Mouse (Mus musculus) kidney, adult 18-20 months (tissue): ENCODE data around the gene Susd3.
A peak's percentile ranks its signal among the peaks of the same experiment; 100 is the strongest.

Source experiments
- DNase-seq: peaks from one replicate; pipeline ENCODE4 v3.0.0; 2021

The Susd3 gene

DNA sequence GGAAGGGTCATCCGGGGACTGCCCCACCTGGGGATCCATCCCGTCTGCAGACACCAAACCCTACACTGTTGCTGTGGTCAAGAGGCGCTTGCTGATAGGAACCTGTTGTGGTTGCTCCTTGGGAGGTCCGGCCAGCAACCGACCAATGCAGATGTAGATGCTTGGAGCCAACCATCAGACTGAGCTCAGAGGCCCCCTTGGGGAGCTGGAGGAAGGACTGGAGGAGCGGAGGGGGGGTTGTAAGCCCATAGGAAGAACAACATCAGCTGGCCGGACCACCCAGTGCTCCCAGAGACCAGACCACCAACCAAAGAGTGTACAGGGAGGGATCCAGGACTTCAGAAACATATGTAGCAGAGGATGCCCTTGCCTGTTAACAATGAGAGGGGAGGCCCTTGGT, 39.2 kb downstream of the Susd3 start:
- DNase-seq, result no peak

DNA sequence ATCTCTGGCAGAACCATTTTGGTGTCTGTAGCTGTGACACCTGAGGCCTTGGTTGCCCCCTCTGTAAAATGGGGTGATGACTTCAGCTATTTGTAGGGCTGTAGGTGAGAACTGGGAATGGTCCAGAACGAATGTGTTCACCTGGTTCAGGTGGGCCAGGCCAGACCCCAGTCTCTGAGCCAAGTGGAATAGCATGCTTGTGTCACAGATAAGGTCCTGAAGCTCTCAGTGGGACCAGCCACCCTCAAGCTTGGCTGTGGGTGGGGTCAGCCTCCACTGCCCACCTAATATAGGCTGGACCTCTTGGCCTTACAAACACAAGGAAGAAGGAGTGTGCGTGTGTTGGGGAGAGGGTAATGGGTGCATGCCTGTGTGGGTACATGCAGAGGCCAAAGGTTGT, 42.2 kb downstream of the Susd3 start:
- DNase-seq, result no peak

DNA sequence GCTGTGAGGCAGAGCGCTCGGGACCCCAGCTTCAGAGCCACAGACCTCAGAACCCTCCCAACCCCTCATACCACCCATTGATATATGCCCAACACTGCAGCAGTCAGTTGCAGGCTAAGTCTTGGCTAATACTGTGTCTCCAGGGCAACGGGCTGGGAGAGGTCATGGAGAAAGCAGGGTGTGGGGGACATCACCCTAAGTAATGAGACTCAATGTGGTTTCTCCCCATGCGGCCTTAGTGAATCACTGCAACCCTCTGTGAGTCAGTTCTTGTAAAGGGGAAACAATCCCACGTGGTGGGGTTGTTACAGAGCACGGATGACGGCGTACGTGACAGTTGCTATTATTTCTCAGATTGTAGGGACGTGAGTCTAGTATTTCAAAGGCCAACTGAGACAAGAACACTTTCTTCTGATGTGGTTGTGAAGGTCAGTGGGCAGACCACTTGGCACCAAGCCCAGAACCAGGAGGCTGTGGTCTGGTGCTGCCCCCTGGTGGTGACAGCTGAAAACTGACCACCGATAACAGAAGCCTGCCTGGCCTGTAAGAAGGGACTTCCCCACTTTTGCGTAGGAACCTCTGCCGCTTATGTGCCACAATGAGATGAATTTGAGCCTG, 43.0 kb downstream of the Susd3 start:
- peak; percentile 88 for DNase-seq

DNA sequence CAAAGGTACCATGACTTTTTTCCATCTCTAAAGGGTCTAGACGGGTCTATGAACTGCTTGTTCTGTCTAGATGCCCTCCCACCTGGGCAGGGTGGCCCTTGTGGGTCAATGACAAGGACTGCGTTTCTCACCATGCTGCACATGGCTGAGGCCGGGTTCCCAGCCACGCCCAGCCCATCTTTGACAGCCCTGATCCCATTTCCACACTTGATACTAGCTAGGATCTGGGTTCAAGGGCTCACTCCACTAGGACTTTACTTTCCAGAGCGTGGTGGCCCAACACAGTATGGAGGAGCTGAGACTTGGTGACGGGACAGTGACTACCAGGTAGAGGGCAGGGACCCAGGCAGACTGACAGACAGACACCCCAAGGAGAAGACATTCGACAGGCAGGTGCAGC, 46.0 kb downstream of the Susd3 start:
- DNase-seq, result no peak

DNA sequence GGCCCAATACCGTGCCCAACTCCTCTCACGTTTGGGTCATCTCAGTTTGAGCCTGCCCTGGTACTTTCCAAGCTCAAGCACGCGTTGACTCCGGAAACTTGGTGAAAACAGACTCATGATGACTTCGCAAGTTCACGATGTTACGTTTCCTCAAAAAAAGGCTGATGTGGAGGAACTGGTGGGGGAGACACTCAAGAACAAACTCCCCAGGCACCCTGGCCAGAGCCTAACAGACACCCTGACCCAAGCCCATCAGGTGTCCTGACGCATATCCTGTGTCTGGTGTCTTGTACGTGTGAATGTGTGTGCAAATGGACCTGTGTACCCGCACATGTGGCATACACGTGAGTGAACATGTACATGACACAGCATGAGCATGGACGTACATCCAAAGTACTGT, 47.8 kb downstream of the Susd3 start:
- no peak for DNase-seq

DNA sequence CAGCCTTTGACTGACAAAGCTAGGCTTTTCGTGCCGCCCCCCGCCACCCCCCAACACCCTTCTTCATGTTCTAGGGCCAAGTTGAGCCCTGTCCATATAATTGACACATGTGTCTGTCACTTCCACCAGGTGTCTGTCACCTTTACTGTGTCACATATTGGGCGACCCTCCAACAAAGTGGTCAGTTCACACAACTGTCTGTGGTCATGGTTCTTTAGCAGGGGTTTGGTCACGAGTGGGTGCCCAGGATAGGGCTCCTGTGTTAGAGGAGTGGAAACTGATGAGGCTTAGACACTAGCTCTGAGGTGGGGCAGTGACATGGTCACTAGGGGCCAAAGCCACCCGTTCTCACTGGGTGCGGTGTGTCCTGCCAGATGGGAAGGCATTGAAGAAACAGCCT, 48.6 kb downstream of the Susd3 start:
- no peak for DNase-seq

DNA sequence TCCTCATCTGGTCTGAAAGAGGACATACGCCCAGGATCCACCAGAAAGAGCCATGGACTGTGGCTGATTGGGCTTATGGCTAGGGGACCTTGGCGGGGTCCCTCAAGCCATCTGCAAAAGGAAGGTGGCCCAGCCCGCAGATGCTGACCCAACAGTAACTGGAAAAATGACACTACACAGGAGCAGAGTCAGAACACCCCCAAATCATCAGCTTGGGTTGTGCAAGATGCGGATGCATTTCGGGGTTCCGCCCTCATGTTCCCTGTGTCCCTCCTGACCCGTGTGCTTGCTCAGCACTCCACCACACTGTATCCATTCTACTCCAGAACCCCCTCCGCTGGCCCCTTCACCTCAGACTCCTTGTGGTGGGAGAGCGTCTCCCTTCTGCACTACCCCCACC, 49.8 kb downstream of the Susd3 start:
- DNase-seq, result no peak

DNA sequence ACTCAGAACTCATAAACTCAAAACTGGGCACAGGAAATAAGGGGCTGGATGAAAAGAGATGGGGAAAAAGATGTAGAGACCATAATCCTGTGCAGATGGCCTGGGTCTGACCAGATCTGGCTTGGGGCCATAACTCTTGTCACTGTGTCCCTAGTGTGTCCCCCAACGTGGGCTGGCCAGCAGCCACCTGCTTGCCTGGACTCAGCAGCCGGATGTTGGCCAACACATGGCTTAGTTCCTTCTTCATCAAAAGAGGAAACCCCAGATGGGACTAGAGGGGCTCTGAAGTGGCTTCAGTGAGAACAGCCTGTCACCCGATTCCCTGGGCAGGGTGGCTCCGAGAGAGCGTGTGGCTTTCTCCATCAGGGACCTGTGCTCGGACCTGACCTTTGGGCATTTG, 51.7 kb downstream of the Susd3 start:
- no peak for DNase-seq

DNA sequence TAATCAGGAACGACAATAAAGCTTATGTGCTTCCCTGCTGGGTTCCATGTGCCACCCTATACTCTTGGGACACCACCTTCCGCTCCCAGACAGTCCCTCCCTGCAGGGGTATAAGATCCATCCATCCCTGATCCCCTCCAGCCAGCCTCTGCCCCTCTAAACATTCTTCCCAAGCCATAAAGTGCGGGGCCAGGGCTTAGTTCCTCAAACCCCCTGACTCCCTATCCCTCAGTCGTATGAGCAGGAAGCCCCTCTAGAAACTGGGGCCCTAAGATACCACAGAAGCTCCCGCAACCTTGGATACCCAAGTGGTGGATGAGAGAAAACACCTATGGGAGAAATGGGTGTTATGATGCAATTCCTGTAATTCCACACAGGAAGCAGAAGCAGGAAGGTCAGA, 52.3 kb downstream of the Susd3 start:
- no peak for DNase-seq

DNA sequence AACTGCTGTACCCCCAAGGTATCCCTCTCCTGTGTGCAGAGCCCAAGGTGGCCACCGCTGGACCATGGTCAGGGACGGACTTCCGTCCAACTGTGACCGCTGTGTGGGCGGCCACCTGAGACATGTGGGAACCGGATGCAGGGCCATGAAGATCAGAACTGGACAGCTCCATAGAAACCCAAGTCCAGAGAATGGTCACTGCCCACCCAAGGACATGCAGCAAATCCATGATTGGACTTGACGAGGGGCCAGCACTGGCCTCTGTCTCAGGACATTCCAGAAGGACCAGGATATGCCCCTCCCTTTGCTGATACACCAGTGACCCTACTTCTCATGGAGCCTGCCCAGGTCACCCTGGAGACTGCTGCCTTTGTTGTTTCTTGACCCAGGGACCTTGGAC, 52.9 kb downstream of the Susd3 start:
- DNase-seq, result no peak

DNA sequence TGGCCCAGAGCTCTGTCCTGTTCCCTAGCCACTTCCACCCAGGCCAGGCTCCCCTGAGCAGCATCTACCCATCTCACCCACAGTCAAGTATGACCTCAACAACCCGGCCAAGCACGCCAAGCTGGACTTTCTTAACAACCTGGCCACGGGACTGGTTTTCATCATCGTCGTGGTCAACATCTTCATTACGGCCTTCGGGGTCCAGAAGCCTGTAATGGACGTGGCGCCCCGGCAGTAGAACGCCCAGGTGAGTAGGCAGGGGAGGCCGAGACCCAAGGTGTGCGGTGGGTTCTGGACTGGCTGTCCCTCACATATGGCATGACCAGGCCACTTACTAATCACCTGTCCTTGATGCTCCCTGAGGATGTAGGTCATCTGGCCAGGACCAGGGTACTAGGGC, 53.7 kb downstream of the Susd3 start:
- no peak for DNase-seq

DNA sequence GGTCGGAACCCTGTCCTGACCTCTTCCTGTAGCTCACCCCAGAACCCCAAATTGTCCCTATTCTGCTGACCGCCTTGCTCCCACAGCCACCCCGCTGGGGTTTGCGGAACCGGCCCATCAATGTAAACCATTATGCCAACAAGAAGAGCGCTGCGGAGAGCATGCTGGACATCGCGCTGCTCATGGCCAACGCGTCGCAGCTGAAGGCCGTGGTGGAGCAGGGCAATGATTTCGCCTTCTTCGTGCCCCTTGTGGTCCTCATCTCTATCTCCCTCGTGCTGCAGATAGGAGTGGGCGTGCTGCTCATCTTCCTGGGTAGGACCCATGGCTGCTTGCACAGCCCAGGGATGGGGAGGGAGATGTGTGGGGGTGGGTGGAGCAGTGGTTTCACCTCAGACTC, 54.9 kb downstream of the Susd3 start:
- DNase-seq, result no peak

DNA sequence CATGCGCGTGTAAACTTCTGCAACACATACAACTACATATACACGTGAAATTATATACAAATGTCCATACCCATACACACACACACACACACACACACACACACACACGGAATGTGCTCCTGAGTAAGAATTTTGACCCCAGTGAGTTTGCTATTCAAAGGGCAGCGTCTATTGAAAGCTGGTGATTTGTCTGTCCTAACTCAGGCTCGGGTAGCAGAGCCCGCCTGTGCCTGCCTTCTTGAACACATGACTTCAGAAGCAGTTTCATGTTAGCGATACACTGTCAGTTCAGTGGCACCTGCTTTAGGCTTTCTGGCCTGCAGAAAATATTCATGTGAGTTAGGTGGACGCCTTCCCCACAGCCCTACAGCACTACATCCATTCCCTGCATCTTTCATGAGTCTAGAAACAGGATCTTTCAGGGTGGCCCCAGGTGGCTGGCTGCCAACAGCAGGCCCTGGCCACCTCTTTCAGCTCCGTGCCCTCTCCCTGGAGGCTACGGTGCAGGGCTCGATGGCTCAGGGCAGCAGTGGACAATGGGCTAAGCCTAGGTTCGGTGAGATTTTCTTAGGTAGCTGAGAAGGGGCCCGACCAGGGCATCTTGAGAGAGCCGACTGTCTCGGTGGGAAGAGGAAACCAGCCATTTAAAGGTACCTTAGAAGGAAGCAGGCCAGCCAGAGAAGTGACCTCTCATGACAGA, 56.2 kb downstream of the Susd3 start:
- peak; percentile 39 for DNase-seq

DNA sequence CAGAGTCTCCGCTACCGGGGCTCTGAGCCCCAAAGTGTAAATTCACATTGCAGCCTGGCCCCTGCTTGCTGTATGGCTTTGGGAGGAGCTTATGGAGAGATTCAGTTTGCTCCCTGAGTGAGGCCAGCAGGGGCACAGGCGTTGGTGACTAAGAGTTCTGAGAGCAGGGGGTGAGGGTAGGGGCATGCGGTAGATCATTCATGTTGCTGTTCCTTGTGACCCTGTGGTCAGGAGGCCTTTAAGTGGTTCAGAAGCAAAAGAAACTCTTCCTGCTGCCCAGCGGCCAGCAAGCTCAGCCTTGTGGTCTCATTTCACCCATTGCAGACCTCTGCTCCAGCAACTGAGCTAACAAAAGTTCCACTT, 56.9 kb downstream of the Susd3 start:
- no peak for DNase-seq

DNA sequence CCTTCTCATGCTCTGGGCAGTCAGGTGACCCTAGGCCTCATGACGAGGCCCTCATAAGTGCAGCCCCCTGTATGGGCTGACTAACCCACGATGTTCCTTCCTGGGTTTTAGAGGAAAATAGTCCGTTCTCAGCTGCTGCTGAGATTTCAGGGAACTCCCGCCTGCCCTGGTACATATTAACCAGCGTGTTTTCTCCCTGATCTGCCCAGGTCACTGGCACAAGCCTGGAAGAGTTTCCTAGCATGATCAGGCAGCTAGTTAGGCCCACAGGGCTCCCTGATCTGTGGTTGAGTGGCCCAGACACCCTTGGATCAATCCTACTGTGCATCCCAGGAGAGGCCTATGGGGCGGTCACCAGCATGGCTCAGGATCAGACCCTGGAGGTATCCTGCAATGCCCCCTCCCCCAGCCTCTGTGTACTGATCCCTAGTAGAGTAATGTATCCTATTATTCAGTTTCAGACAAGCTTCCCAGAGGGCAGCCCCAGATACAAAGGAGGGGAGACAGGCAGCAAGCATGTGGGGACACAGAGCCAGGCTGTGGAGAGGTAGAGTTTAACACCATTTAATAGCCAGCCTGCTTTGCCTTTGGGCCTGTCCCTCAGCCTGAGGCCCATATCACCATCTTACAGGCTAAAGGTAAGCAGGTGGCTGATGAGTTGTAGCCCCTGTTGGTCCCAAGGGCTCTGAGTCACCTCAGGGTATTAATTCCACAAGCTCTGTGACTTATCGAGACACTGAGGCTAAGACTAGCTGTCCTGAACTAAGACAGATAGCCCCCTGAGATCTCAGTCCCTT, 57.4 kb downstream of the Susd3 start:
- peak; percentile 79 for DNase-seq

DNA sequence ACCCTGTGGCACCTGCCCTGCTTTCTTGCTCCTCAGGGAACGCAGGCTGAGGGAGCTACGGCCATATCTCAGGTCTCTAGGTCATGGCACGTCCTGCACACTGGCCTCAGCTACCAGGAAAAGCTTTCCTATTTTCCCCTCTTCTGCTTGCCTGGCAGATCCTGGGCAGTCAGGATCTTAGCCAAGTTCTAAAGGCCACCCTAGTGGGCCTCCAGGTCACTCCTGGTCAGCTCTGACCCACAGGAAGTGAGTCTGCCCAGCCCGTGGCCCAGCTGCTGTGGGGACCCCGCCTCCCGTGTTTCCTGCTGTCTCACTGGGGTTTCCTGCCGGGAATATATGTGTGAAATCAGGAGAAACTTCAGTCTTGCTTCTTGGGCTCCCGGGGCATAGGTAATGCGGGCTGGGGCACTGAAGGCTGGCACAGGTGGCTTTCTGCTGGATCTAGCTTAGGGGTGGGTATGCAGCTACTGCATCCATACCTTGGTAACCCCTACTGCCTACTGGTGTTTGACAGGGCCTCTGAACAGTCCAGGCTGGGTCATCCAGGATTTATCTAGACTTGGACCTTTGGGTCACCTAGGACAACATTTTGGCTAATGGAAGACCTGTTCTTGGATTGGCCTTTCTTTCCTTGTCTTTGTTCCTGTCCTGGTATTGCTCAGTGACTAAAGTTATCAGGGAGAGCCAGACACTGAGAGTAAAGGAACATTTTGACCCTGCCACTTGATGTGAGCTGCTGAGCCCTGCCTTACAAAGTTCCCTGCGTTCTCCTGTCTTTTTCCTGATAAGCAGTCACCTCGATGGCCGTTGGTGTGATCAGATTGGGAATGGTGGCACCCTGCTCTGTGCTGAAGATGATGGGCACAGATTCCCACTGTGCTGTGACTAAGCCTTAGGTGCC, 58.3 kb downstream of the Susd3 start:
- peak; percentile 82 for DNase-seq

DNA sequence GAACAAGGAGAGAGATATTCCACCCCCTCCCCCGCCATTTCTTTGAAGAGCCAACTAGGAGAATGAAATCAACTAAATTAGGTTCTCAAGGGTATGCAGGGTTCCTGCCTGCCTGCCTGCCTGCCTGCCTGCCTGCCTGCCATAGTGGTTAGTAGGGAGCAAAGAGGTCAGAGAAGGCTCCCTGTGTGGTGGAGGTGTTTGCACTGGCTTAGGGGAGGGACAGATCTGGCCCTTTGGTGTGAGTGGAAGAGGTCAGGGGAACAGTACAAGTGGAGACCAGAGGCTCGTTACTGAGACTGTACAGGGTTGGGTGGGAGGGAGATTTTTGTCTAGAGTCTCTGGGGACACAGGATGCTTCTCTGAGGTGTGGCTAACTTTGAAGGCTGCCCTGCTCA, 59.5 kb downstream of the Susd3 start:
- DNase-seq, result peak; percentile 25

DNA sequence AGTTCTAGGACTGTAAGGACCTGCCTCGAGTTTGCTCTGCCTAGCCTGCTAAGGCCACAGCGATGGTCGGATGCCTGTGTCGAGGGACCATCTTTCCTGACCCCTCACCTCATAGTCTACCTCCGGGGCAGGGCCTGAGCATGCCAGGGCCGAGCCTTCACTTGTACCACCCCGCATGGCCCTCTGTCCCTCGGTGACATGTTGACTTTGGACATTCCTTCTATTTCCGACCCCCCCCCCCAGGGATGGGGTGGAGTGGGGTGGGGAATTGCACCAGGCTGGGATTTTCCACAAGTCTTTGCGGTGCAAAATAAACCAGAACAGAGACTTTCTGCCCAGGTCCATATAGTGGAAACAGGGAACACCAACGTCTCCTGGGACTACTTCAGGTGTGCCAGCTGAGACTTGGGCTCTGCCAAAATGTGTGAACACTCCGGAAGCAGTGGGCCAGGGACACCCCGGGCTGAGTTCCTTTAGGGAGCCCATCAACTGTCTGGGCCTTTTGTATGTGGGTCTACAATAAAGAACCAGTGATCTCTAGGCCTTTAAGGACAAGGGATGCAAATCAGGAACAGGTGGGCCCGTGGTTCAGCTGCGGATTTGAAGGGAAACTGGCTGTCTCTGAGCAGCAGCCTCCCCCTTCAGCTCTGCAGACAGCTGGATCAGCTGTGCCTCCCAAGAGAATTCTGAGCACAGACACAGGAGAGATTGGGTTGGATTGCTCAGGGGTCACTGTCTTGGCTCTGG, 60.1 kb downstream of the Susd3 start:
- DNase-seq, result no peak

DNA sequence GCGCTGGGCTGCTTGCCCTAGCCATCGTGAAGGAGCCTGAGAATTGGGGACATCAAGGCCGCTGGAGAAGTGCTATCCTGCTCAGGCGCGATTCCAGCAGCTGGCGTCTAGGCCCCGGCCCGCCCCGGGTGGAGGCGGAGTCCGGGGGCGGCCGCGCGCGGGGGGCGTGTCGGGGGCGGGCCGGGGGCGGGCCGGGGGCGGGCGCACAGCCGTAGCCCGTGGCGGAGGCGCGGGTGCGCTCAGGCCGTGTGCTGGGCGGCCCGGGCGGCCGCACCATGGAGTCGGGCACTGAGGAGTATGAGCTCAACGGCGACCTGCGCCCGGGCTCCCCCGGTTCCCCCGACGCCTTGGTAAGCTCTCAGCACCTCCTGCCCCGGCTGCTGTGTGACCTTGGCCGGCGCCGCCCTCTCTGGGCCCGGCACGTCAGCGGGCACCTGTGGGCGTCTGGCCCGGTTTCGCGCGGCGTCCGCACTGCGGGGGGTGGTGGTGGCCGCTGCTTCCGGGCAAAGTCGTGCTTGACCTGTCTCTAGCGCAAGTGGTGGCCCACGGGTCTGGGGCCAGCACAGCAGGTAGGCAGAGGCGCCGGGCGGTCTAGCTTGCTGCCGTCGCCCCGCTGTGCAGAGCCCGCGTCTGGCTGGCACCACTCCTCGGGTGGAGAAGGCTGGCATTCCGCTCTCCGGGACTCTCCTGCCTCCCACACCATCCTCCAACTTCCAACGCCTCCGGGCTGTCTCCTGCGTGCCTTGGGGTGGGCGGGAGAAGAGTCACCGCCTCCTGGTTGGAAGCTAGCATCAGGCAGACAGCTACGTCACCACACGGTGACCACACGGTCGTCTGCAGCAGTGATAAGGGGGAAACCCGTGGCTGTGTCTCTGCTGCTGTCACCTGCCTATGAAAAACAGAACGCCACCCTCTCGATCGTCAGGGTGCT, 61.0 kb downstream of the Susd3 start, which contains the start of gene Ninj1:
Gene Ninj1 (plus strand): TSS at position 198 of the 931 bp plus-strand sequence.
- peak; percentile 88 for DNase-seq

DNA sequence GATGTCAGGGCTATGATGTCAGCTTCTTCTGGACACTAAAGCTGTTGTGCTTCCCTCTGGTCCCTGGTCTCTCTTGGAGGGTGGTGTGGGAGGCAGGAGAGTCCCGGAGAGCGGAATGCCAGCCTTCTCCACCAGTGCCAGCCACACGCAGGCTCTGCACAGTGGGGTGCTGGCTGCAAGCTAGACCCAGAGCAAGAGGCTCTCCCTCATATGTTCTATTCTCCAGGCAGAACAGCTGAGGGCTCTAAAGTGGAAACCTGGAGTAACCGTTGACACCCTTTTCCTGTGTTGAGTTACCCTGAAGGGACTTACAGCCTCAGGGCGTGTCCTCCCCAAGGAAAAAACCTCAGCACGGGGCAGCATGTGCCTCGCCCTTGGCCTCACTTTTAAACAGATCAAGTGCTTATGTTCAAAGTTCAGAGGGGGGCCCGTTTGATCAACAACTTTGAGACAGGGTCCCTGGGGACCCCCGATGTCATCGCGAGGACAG, 61.7 kb downstream of the Susd3 start:
- no peak for DNase-seq

DNA sequence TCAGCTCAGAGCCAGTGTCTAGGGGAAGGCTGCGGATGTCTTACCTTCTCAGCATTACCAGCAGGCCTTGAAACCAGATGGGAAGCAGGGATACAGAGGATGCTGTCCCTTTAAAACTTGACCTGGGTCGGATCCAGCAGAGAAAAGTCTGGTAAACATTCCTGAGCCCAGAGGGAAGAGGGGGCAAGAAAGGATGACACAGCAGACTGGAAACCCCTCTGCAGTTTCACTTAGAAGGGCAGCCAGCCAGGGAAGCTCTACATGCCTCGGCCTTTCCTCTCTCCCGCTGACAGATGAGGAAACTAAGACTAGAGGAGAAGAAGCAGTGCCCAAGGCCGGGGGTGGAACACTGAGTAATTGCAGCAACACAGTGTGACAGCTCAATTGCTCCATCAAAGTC, 64.9 kb downstream of the Susd3 start:
- peak; percentile 30 for DNase-seq
